Mouse (Mus musculus) mouse embryonic stem cell (cell line): ENCODE data around the gene Plekhb2.

Source experiments
- in situ Hi-C, 2 experiments: fragments of 300-500 bp; cut with MboI; formaldehyde crosslinking; loops; 1 replicate in 1 of 2; 3 replicates in 1 of 2; pipeline ENCODE4 v1.14.3; 2019 to 2020; ENCODE audit warnings: low sequenced_read_pairs in 2 of 2, low pct_unique_long_range_greater_than_20kb in 1 of 2, mixed read lengths in 1 of 2; ENCODE audit not compliant: unreplicated experiment in 1 of 2

Plekhb2 gene

GRCm38 (mm10) chr1:34828528-34829294, 21.1 kb upstream of the Plekhb2 start:
- in situ Hi-C loops, result no loop called here

GRCm38 (mm10) chr1:34830934-34831333, 18.8 kb upstream of the Plekhb2 start:
- in situ Hi-C loops, result no loop called here

- in situ Hi-C loops, result no loop called here
Measured at GRCm38 (mm10) chr1:34831381-34831780, 18.4 kb upstream of the Plekhb2 start.

GRCm38 (mm10) chr1:34834904-34835303, 14.9 kb upstream of the Plekhb2 start:
- in situ Hi-C loops, result no loop called here

- in situ Hi-C loops, result no loop called here
Measured at GRCm38 (mm10) chr1:34837951-34838689, 11.7 kb upstream of the Plekhb2 start.

- in situ Hi-C loops, result no loop called here
Measured at GRCm38 (mm10) chr1:34839241-34839640, 10.5 kb upstream of the Plekhb2 start.

GRCm38 (mm10) chr1:34841709-34842388, 7.9 kb upstream of the Plekhb2 start:
- in situ Hi-C loops, result no loop called here

- in situ Hi-C loops, result no loop called here
Measured at GRCm38 (mm10) chr1:34842389-34842861, 7.4 kb upstream of the Plekhb2 start.

- in situ Hi-C loops, result no loop called here
Measured at GRCm38 (mm10) chr1:34842887-34843618, 6.7 kb upstream of the Plekhb2 start, which contains the start of gene Fam168b. Gene Fam168b (minus strand): TSS chr1:34843065.

GRCm38 (mm10) chr1:34847070-34847469, 2.7 kb upstream of the Plekhb2 start:
- in situ Hi-C loops, result no loop called here

- in situ Hi-C loops, result no loop called here
Measured at GRCm38 (mm10) chr1:34850343-34851136, 764 bp downstream of the Plekhb2 start.

GRCm38 (mm10) chr1:34851562-34851961, 1.8 kb downstream of the Plekhb2 start:
- in situ Hi-C loops, result no loop called here

GRCm38 (mm10) chr1:34852116-34852878, 2.5 kb downstream of the Plekhb2 start:
- in situ Hi-C loops, result no loop called here

- in situ Hi-C loops, result no loop called here
Measured at GRCm38 (mm10) chr1:34853786-34854185, 4.0 kb downstream of the Plekhb2 start.

- in situ Hi-C loops, result no loop called here
Measured at GRCm38 (mm10) chr1:34855056-34855739, 5.4 kb downstream of the Plekhb2 start.

GRCm38 (mm10) chr1:34858671-34859070, 8.9 kb downstream of the Plekhb2 start:
- in situ Hi-C loops, result no loop called here

GRCm38 (mm10) chr1:34859761-34860160, 10.0 kb downstream of the Plekhb2 start:
- in situ Hi-C loops, result no loop called here
